Mouse (Mus musculus) ES-Bruce4 (cell line): ENCODE measurements at regions not wholly inside any gene's neighbourhood (a gene's known extent, or its start where the extent isn't known, plus 50 kb on each side); places are given as distances from the start of the nearest gene placed in this dataset.

Experiments
- H3K27ac ChIP-seq: 2 replicates; pipeline ENCODE4 v1.5.1; 2012; ENCODE audit warnings: low read length, inconsistent platforms; ENCODE audit not compliant: insufficient read depth
- H3K27me3 ChIP-seq: 2 replicates; pipeline ENCODE4 v1.6.1; 2012; ENCODE audit warnings: mild to moderate bottlenecking, low read length, inconsistent platforms; ENCODE audit not compliant: control insufficient read depth, poor library complexity, insufficient read depth, severe bottlenecking
- H3K36me3 ChIP-seq: 2 replicates; pipeline ENCODE4 v1.6.1; 2012; ENCODE audit warnings: inconsistent platforms, mild to moderate bottlenecking, low read length, moderate library complexity; ENCODE audit not compliant: control insufficient read depth, poor library complexity, insufficient read depth, severe bottlenecking
- H3K4me1 ChIP-seq: one replicate; pipeline ENCODE4 v1.8.1; 2011; ENCODE audit warnings: low read length; ENCODE audit not compliant: control insufficient read depth, insufficient read depth
- H3K4me3 ChIP-seq: 2 replicates; pipeline ENCODE4 v1.5.1; 2011; ENCODE audit warnings: low read depth, mild to moderate bottlenecking, low read length
- H3K9ac ChIP-seq: 2 replicates; pipeline ENCODE4 v1.6.1; 2012; ENCODE audit warnings: low read depth, mild to moderate bottlenecking, inconsistent platforms; ENCODE audit not compliant: poor library complexity, severe bottlenecking
- H3K9me3 ChIP-seq: replicated peaks from 2 replicates; pipeline ENCODE4 v1.6.1; 2012; ENCODE audit warnings: mild to moderate bottlenecking, low read length, inconsistent platforms; ENCODE audit not compliant: control insufficient read depth, poor library complexity, insufficient read depth, severe bottlenecking
- CTCF ChIP-seq: IDR thresholded peaks from one replicate; pipeline ENCODE4 v1.8.1; 2011; ENCODE audit warnings: low read depth, low read length
- EP300 ChIP-seq: IDR thresholded peaks from 2 replicates; pipeline ENCODE4 v1.6.1; 2011; ENCODE audit warnings: low read depth, low read length; ENCODE audit not compliant: insufficient read depth
- POLR2A ChIP-seq: IDR thresholded peaks from one replicate; pipeline ENCODE4 v1.8.1; 2011; ENCODE audit warnings: low read length; ENCODE audit not compliant: insufficient read depth

DNA sequence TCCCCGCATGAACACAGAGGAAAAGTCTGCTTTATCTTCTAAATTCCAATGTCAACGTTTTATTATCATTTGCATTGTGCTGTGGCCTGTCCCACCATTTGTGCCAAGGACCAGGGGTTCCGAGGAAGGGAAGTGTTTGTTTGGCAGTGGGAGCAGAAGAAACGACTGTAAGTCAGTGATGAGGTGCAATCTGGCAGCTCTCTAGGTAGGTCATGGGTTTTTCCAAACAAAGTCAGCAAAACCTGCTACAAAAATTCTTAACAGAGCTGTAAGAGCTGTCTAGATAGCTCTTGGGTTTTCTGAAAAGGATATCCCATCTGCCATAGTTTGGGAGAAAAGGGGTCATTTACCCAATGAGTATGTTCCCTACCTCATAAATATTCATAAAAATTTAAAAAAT lies 321.9 kb downstream of the Chl1 start:
- Histone ChIP-seq H3K9ac (no peak overlapping the region), H3K4me1 (no peaks in the 10 kb centered on the region), H3K27me3 (no peaks in the 10 kb centered on the region; the same call in 1 of the 2 replicates), H3K27ac (no peak overlapping the region), H3K36me3 (no peaks in the 10 kb centered on the region), H3K4me3 (no peak overlapping the region), H3K9me3 (0 out of 2 replicates have a peak, but pooled peaks cover 2% of the 10 kb centered on the region)
- TF ChIP-seq EP300 (no peak), POLR2A (no peak), CTCF (no peak)

DNA sequence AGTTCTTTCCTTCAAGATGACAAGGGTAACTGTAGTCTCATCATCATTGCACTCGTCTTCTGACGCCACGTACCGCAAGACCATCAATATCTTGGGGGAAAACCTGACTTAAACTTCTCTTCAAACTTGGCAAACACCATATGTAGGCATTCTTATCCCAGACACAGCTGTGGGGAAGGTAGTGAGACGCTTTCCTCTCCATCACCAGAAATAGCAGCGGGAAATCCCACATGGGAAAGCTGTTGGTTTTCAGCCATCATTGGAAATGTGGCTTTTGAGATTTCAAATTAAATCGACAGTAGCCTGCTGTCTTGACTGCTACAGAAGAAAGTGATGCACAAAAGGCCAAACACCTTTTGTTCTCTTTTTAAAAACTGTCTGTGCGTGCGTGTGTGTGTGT lies 322.4 kb downstream of the Chl1 start:
- TF ChIP-seq POLR2A (no peak), EP300 (no peak), CTCF (no peak)
- no peak overlapping the region for H3K9ac ChIP-seq

DNA sequence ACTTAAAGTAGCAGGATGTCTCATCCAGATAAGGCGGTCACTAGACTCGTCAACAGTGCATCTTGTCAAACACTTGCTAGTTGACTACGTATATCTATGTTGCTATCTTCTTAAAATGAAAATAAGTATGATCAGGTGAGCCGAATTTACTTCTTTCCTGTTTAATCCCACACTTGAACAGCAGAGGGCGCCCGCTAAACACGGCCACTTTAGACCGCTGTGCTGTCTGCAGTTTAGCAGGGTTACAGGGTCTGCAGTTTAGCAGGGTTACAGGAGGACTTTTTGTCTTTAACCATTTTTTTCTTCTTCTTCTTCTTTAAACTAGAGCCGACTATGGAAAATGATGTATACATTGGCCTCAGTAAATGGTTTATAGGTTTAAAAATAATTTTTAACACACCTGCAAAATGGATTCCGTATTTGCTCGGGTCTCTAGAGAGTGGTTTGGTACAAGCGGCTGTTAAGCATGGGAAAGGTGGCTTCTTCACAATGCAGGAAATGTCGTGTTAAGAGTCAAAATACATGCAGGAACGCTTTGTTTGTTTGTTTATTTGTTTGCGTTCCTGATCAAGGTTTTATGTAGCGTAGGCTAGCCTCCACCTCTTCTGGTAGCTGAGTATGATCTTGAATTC lies 323.2 kb downstream of the Chl1 start:
- TF ChIP-seq EP300 (no peak), CTCF (peak; percentile 65), POLR2A (no peak)
- Histone ChIP-seq H3K4me1 (no peaks in the 10 kb centered on the region), H3K9ac (no peak overlapping the region), H3K27me3 (no peaks in the 10 kb centered on the region; the same call in 1 of the 2 replicates), H3K9me3 (0 out of 2 replicates have a peak, but pooled peaks cover 2% of the 10 kb centered on the region), H3K36me3 (no peaks in the 10 kb centered on the region), H3K27ac (no peak overlapping the region), H3K4me3 (no peak overlapping the region)

More for the DNA sequence above, 322.4 kb downstream of the Chl1 start:
- Histone ChIP-seq H3K4me3 (no peak overlapping the region), H3K27ac (no peak overlapping the region), H3K4me1 (no peaks in the 10 kb centered on the region), H3K27me3 (no peaks in the 10 kb centered on the region; the same call in 1 of the 2 replicates), H3K9me3 (0 out of 2 replicates have a peak, but pooled peaks cover 2% of the 10 kb centered on the region), H3K36me3 (no peaks in the 10 kb centered on the region)

DNA sequence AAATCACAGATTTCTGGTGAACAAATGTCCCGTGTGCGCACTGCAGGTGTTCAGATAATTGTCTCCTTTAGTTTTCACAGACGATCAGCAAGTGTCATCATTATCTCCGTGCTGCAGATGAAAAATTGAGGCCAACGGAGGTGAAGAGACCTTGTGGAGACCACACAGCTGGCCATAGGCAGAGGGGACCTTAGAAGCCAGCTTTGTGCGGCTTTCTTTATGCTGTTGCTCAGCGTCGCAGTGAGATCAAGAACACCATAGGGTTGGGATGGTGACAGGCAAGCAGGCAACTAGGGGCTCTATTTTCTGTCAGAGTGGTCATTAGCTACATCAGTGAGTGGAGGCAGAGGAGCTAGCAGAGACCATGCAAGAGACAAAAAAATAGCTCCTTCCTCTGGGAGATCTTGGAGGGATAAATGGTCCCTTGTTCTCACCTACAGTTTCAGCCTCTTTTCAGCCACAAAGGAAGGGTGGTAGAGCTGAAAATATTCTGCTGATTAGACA lies 324.4 kb downstream of the Chl1 start:
- H3K27me3 ChIP-seq, result no peaks in the 10 kb centered on the region; the same call in 1 of the 2 replicates
- no peaks in the 10 kb centered on the region for H3K36me3 ChIP-seq
- H3K4me1 ChIP-seq, result no peaks in the 10 kb centered on the region
- no peak overlapping the region for H3K27ac ChIP-seq
- 0 out of 2 replicates have a peak, but pooled peaks cover 2% of the 10 kb centered on the region for H3K9me3 ChIP-seq
- H3K4me3 ChIP-seq, result no peak overlapping the region
- TF ChIP-seq EP300, result no peak
- no peak for TF ChIP-seq CTCF
- TF ChIP-seq POLR2A, result no peak
- H3K9ac ChIP-seq, result no peak overlapping the region

DNA sequence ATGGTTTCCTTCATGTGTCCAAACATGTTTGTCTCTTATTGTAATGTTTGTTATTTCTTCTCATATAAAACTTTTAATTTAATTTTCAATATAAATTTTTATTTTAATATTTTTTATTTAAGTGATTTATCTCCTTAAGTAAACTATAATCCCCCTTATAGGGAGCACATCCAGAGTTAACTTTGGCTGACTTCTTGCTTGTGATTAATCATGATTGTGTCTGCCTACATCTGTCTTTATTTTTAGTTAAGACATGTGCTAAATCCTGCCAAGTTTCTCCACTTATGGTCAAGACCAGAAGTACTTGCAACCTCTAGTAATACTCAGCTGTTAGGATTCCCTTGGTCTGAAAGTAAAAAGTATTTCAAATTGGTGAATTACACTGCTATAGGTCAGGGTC lies 349.4 kb downstream of the Chl1 start:
- H3K36me3 ChIP-seq, result no peaks in the 10 kb centered on the region
- H3K27ac ChIP-seq, result no peak overlapping the region
- no peaks in the 10 kb centered on the region for H3K9me3 ChIP-seq
- TF ChIP-seq POLR2A (no peak), CTCF (no peak), EP300 (no peak)
- no peaks in the 10 kb centered on the region for H3K27me3 ChIP-seq
- no peak overlapping the region for H3K9ac ChIP-seq
- no peaks in the 10 kb centered on the region for H3K4me1 ChIP-seq
- no peak overlapping the region for H3K4me3 ChIP-seq

DNA sequence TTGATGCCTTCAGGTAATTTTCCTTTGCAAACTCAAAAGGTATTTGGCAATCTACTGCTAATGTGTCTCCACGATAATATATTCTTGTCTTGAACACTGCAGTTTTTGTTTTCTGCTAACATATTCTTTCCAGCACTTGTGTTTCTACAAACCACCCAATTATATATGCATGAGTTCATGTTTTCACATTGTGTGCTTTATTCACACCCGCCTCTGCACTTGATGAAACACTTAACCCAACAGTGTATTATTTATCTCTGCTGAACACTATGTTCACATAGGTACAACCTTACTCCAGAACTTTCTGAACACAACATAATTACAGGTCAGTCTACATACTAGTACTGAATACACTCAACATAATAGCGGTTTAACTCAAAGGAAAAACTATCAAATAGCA lies 383.1 kb downstream of the Chl1 start:
- Histone ChIP-seq H3K36me3 (no peaks in the 10 kb centered on the region), H3K27ac (no peak overlapping the region), H3K9me3 (no peaks in the 10 kb centered on the region), H3K4me1 (no peaks in the 10 kb centered on the region), H3K27me3 (no peaks in the 10 kb centered on the region), H3K9ac (no peak overlapping the region), H3K4me3 (no peak overlapping the region)
- TF ChIP-seq CTCF, result no peak
